In the genomic region with DNA sequence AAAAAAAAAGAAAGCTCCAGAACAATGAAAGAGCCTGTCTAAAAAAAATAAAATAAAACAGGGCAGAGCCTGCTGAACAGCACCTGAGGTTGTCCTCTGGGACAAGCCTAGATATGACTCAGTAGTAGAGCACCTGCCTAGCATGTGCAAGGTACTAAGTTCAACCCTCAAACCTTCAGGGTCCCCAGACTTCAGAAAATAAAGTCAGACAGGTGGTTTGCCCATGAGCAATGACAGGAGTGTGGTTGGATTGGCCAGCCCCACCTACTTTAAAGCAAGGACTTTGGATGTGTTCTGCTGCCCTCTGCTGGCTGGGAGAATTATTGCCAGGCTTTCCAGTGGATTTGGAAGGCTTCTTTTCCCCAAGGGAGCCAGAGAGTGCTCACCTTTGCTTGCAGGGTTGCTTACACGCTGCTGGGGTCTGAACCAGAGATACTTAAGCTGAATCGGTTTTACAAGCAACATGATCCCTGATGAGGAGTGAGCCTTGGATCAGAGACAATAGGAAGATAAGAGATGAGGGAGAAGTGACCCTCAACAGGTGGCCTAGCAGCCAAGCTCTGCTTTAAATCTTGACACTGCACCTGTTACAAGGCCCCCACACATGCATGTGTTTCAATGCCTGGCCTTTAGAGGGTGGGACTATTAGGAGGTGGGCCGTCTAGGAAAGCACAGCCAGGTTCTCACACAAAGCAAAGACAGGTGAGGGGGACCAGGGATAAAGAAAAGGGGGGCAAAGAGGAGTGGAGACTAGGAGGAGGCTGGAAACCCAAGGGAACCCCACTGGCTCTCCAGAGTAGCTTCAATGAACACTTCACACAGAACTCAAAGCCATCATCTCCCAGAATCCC, we compare ENCODE assay signal across 8 mouse cellular contexts. TPM values are rescaled to one million over a fixed set of nuclear protein-coding genes. Genes with fewer than 3 reads are reported as not detected.
A peak's percentile ranks its signal among the peaks of the same experiment; 100 is the strongest.
DNase-seq lines count a peak whose midpoint lies in the region; ATAC-seq lines count a peak whose summit lies in the region.

No protein-coding gene starts in this region.

- H3K27ac ChIP-seq in hindbrain, embryonic 12.5 days = no peak overlapping the region

- H3K4me1 ChIP-seq in hindbrain, embryonic 12.5 days = no peaks in the 10 kb centered on the region

- ATAC-seq in frontal cortex, adult (ENCODE audit: low TSS enrichment) = peak; percentile 95
- peak; percentile 61; the same call in 1 of the 2 replicates for ATAC-seq in hindbrain, embryonic 12.5 days (ENCODE audit: low FRiP score)

- 13% methylated on average over 3 of the region's 3 CpGs for WGBS in hindbrain, embryonic 12.5 days

- H3K27me3 ChIP-seq in hindbrain, embryonic 12.5 days = 0 out of 2 replicates have a peak, but pooled peaks cover 2% of the 10 kb centered on the region

- H3K4me2 ChIP-seq in hindbrain, embryonic 12.5 days (replicated peaks) = no peak overlapping the region

- peak; percentile 90 for DNase-seq in R1 (ENCODE audit: low read depth, low spot score)
- peak; percentile 78 for DNase-seq in cerebellum, adult 8-10 months
- peak; percentile 77 for DNase-seq in layer of hippocampus, adult 9-10 months (ENCODE audit: low spot score)
- peak; percentile 81 for DNase-seq in lung, postnatal 14 days
- DNase-seq in retina, postnatal 7 days (ENCODE audit: low read depth, low spot score) = peak; percentile 77
- DNase-seq in thymus, postnatal 36 days = peak; percentile 63 to 70

- no peaks in the 10 kb centered on the region for H3K36me3 ChIP-seq in hindbrain, embryonic 12.5 days

- H3K4me3 ChIP-seq in hindbrain, embryonic 12.5 days = no peak overlapping the region

- no peak overlapping the region for H3K9ac ChIP-seq in hindbrain, embryonic 12.5 days

- H3K9me3 ChIP-seq in hindbrain, embryonic 12.5 days (replicated peaks) = no peaks in the 10 kb centered on the region

RNA-seq across cellular contexts. Expression of a gene that starts 19.0 kb away (rescaled TPM):
- 5.3 and 5.4 TPM in 2 replicates for polyA plus RNA-seq in hindbrain, embryonic 12.5 days (2016; fragmentation: Nextera tagmentation; extraction: Ambion mirVana)
